Mouse (Mus musculus) olfactory bulb, adult 2 months (tissue): ENCODE results near the gene Baz1a.

Source experiments
- CTCF ChIP-seq: fragments of 200-500 bp; IDR thresholded peaks from 2 replicates; pipeline ENCODE4 v1.5.1; 2012; ENCODE audit warnings: low read depth, mild to moderate bottlenecking, low read length, moderate library complexity; ENCODE audit not compliant: insufficient read depth
- POLR2A ChIP-seq: fragments of 200-500 bp; IDR thresholded peaks from 2 replicates; pipeline ENCODE4 v1.6.1; 2012; ENCODE audit warnings: mild to moderate bottlenecking, low read depth, low read length, moderate library complexity; ENCODE audit not compliant: insufficient read depth

DNA sequence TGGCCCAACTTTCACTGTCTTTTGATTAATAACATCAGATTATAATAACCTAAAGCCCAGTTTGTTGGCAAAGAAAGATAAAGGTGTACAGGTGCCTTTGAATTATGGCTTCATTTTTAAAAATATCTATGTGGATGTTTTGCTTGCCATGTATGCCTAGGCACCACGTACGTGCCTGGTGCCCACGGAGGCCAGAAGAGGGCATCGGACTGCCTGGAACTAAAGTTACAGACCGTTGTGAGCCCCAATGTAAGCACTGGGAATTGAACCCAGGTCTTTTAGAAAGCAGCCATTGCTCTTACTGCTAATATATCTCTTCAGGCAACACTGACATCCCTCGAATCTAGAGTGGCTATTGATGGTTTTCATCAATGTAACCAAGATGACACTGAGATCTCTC, 32.2 kb downstream of the Baz1a start:
- TF ChIP-seq CTCF (no peak), POLR2A (no peak)
